Comparison of ENCODE assay signal across 14 mouse cellular contexts in genomic region chr12:32545466-32545865, GRCm38 (mm10).
DNase-seq lines count a peak whose midpoint lies in the region.
"Had no signal": no experiment of that assay in that cellular context is flagged by ENCODE, and none has a peak within 500 bp of the region (broad histone marks: within the 10 kb centered on the region; RNA-seq: fewer than 3 reads in every experiment).

No protein-coding gene starts in this region.

- peak; percentile 77 for DNase-seq in retina, postnatal 1 day
- DNase-seq in retina, embryonic 14.5 days (ENCODE audit: low spot score) = no peak
- peak; percentile 55 for DNase-seq in retina, postnatal 7 days (ENCODE audit: low read depth, low spot score)
- no peak for DNase-seq in lung, postnatal 10 days
- DNase-seq: adrenal gland, adult 2 months; adrenal gland, adult 8-10 months; adrenal gland, postnatal 10 days; adrenal gland, postnatal 14 days; adrenal gland, postnatal 25 days; adrenal gland, postnatal 36 days; B cell, adult 2 months; cerebellum, adult 11 months; cerebellum, adult 11-12 months; cerebellum, adult 18-20 months had no signal

Comparison
In these comparisons a context has a peak if more than half of its experiments do, and no peak if none do; other contexts are left out.
1. DNase-seq: peak in retina, postnatal 1 day (single experiment) and retina, postnatal 7 days (single experiment); none in retina, embryonic 14.5 days (single experiment) and lung, postnatal 10 days (single experiment).